Mouse (Mus musculus) megakaryocyte, embryonic 14.5 days (primary cell): ENCODE data around the gene Fam81a.

Experiments
- FLI1 ChIP-seq: IDR thresholded peaks from 2 replicates; pipeline ENCODE4 v1.6.1; 2012; ENCODE audit warnings: low read length, inconsistent platforms, mixed read lengths
- GATA1 ChIP-seq: IDR thresholded peaks from 3 replicates; pipeline ENCODE4 v1.6.1; 2012; ENCODE audit warnings: mixed read lengths, low read length, inconsistent platforms, borderline replicate concordance

- no peak for TF ChIP-seq GATA1
- no peak for TF ChIP-seq FLI1
These were observed 17.7 kb upstream of the Fam81a start for GRCm38 (mm10) chr9:70160071-70160470.
